Mouse (Mus musculus) naive thymus-derived CD4-positive, alpha-beta T cell, adult 5 months (primary cell): ENCODE measurements around the gene Arhgef25. TPM values are rescaled to one million over a fixed set of nuclear protein-coding genes. Genes with fewer than 3 reads are reported as not detected.

Experiments
- polyA plus RNA-seq: library from polyadenylated mRNA; unstranded; fragments of 100-300 nt; shearing (Covaris generic); gene quantifications from one replicate; pipeline ENCODE4 v1.2.1, GENCODE M21; 2017

The Arhgef25 gene
- not detected for polyA plus RNA-seq

DNA sequence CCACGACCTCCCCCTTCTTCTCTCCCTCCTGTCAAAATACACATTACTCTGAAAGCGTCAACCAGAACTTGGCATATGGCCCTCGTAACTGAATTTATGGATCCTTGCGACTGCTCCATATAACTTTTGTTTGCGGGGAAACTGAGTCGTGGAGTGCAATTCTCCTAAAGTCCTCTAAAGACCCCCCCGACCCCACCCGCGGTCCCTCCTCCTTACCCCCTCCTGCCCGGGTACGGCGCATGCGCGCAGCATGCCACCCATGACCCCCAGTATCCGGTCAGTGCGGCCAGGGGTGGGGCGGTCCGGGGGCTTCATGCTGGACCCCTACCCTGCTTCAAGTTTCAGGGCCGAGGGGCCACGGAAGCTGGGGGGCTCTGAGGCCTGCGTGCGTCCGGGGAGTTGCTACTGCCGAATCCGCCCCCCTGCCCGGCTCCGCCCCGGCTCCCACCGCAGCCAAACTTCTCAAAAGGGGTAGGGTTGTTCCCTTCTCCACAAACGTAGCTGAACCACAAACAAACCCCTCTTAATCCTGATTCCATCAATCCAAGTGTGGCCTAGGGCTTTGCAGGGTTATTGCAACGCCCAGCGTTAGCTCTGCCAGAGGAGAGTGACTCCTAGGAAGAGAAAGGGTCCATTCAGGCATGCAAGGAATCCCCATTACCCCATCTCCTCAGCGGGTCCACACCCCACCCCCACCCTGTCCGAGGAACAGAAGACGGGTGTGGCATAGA lies at the start of gene Arhgef25:
Gene Arhgef25 (minus strand): TSS at position 433 of the 731 bp plus-strand sequence.

DNA sequence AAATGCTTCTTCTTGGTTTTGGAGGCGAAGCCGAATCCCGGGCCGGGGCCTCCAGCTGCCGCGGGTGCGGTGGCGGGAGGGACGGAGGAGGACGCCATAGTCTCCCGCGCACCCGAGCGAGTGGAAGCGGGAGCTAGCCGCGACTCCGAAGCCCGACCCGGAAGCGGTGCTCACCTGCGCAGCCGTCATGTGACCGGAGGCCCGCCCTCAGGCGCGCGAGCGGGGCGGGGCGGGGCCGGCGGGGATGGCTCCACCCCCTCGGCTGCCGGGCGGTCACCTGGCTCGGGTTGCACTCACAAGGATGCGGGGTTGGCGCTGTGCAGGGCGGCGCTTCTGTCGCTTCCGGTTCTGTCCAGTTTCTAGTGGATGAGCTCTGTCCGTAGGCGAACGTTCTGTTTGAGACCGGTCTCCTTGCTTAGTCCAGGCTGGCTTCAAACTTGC lies 21.6 kb upstream of the Arhgef25 start, which contains the start of gene Pip4k2c:
Gene Pip4k2c (minus strand): TSS at position 172 of the 441 bp plus-strand sequence.

GRCm38 (mm10) chr10:127195328-127196129 lies 5.6 kb upstream of the Arhgef25 start, which contains the start of gene Dtx3:
Dtx3 (minus strand) TSS chr10:127195728.

GRCm38 (mm10) chr10:127179871-127180694 lies 9.8 kb downstream of the Arhgef25 start, which contains the start of gene Slc26a10:
Slc26a10 (minus strand) TSS chr10:127180645.

DNA sequence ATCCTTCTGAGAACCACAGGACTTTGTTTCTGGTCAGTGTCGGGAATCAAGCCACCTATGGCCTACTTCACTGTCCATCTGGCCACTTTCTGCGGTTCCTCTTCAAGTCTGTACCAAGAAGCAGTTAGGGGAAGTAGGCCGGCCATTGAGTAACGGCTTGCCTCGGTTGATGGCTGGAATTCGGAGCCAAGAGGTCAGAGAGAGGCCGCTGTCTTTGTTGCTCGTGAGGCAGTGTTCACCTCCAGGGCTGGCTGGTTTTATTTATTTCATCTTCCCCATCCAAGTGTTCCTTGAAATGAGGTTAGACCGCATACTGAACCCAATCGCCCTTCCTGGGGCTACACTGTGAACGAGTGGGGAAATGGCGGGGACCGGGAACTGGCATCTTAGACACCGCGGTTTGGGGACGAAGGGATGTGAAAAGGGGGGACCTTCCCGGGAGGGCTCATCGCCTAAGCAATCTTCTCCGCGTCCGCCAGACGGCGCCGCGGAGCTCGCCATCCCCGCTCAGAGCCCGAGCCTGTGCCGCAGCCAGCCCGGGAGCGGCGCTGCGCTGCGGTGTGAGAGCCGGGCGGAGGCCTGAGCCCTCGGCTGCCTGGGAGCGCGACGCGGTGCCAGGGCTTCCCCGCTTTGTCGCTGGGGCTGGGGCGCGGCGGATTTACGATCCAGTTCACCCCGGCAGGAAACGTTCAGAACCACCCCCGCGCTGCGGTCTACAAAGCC lies 25.1 kb downstream of the Arhgef25 start, which contains the start of gene B4galnt1:
Gene B4galnt1 (plus strand): TSS at position 595 of the 723 bp plus-strand sequence.

Other genes with a start within 250 kb of the Arhgef25 start
- gene Ctdsp2, start 211.4 kb downstream of the Arhgef25 start, polyA plus RNA-seq = 48.7 TPM
- gene Avil, start 189.4 kb downstream of the Arhgef25 start, polyA plus RNA-seq = 0.35 TPM
- gene Tsfm, start 159.2 kb downstream of the Arhgef25 start, polyA plus RNA-seq = 20.8 TPM
- gene Mettl1, start 148.7 kb downstream of the Arhgef25 start, polyA plus RNA-seq = 25.5 TPM
- gene Eef1akmt3, start 148.6 kb downstream of the Arhgef25 start, polyA plus RNA-seq = not detected
- not detected for gene Cyp27b1, start 141.8 kb downstream of the Arhgef25 start, polyA plus RNA-seq
- 1.1 TPM for gene March9, start 129.9 kb downstream of the Arhgef25 start, polyA plus RNA-seq
- gene Cdk4, start 126.5 kb downstream of the Arhgef25 start, polyA plus RNA-seq = 124 TPM
- 25.6 TPM for gene Tspan31, start 119.8 kb downstream of the Arhgef25 start, polyA plus RNA-seq
- gene Agap2, start 114.8 kb downstream of the Arhgef25 start, polyA plus RNA-seq = 18.8 TPM
- 122 TPM for gene Os9, start 69.0 kb downstream of the Arhgef25 start, polyA plus RNA-seq
- 512 TPM for gene B4galnt1, start 24.9 kb downstream of the Arhgef25 start, polyA plus RNA-seq
- gene Slc26a10, start 9.4 kb downstream of the Arhgef25 start, polyA plus RNA-seq = 7.0 TPM
- 49.2 TPM for gene Dtx3, start 5.6 kb upstream of the Arhgef25 start, polyA plus RNA-seq
- gene Pip4k2c, start 21.5 kb upstream of the Arhgef25 start, polyA plus RNA-seq = 25.0 TPM
- not detected for gene Kif5a, start 73.3 kb upstream of the Arhgef25 start, polyA plus RNA-seq
- 83.7 TPM for gene Dctn2, start 76.3 kb upstream of the Arhgef25 start, polyA plus RNA-seq
- gene Mbd6, start 98.9 kb upstream of the Arhgef25 start, polyA plus RNA-seq = 8.6 TPM
- gene Mars, start 121.7 kb upstream of the Arhgef25 start, polyA plus RNA-seq = 62.5 TPM
- 264 TPM for gene Arhgap9, start 131.9 kb upstream of the Arhgef25 start, polyA plus RNA-seq
- 0.47 TPM for gene Gli1, start 151.9 kb upstream of the Arhgef25 start, polyA plus RNA-seq
- not detected for gene Inhbe, start 164.3 kb upstream of the Arhgef25 start, polyA plus RNA-seq
- gene Inhbc, start 180.3 kb upstream of the Arhgef25 start, polyA plus RNA-seq = not detected
- 33.6 TPM for gene R3hdm2, start 190.2 kb upstream of the Arhgef25 start, polyA plus RNA-seq